Mouse (Mus musculus) limb, embryonic 14.5 days (tissue): ENCODE results near the gene Arhgef26. TPM values are rescaled to one million over a fixed set of nuclear protein-coding genes. Genes with fewer than 3 reads are reported as not detected.

Source experiments
- ATAC-seq: fragments of 200-750 bp; cut with Nextera tagmentation; 2 replicates; pipeline ENCODE4 v1.8.0; 2017; ENCODE audit warnings: low read depth, moderate number of reproducible peaks, moderate TSS enrichment; ENCODE audit not compliant: low FRiP score
- DNase-seq: peaks from one replicate; pipeline ENCODE4 v3.0.0-alpha.2; 2015; ENCODE audit warnings: low spot score
- H3K27ac ChIP-seq: fragments of 300-500 bp; sonication (generic); replicated peaks from 2 replicates; pipeline ENCODE4 v1.5.1; 2014; ENCODE audit warnings: low read depth, mild to moderate bottlenecking, low read length, moderate library complexity, mixed read lengths
- H3K27me3 ChIP-seq: fragments of 300-500 bp; sonication (generic); 2 replicates; pipeline ENCODE4 v1.6.1; 2014; ENCODE audit warnings: low read length, mixed read lengths; ENCODE audit not compliant: control insufficient read depth, insufficient read depth
- H3K36me3 ChIP-seq: fragments of 300-500 bp; sonication (generic); 2 replicates; pipeline ENCODE4 v1.6.1; 2014; ENCODE audit warnings: mild to moderate bottlenecking, low read length, moderate library complexity, mixed read lengths; ENCODE audit not compliant: control insufficient read depth, insufficient read depth
- H3K4me1 ChIP-seq: fragments of 300-500 bp; sonication (generic); 2 replicates; pipeline ENCODE4 v1.6.1; 2014; ENCODE audit warnings: antibody characterized with exemption, low read length, mixed read lengths; ENCODE audit not compliant: control insufficient read depth, insufficient read depth
- H3K4me2 ChIP-seq: fragments of 300-500 bp; sonication (generic); replicated peaks from 2 replicates; pipeline ENCODE4 v1.6.1; 2014; ENCODE audit warnings: low read depth, mild to moderate bottlenecking, low read length, moderate library complexity; ENCODE audit not compliant: severe bottlenecking
- H3K4me3 ChIP-seq: fragments of 300-500 bp; sonication (generic); replicated peaks from 2 replicates; pipeline ENCODE4 v1.5.1; 2014; ENCODE audit warnings: low read length
- H3K9ac ChIP-seq: fragments of 300-500 bp; sonication (generic); 2 replicates; pipeline ENCODE4 v1.6.1; 2014; ENCODE audit warnings: mild to moderate bottlenecking, low read depth, low read length, moderate library complexity; ENCODE audit not compliant: severe bottlenecking
- H3K9me3 ChIP-seq: fragments of 300-500 bp; sonication (generic); 2 replicates; pipeline ENCODE4 v1.6.1; 2016; ENCODE audit warnings: low read length; ENCODE audit not compliant: control insufficient read depth
- POLR2A ChIP-seq: fragments of 200-500 bp; IDR thresholded peaks from 2 replicates; pipeline ENCODE4 v1.8.0; 2012; ENCODE audit warnings: inconsistent platforms, mild to moderate bottlenecking, moderate library complexity, borderline replicate concordance; ENCODE audit not compliant: insufficient read depth, insufficient read length; ENCODE audit errors: extremely low read depth
- WGBS: fragments of 180-500 bp; shearing (Covaris S2); extraction: QIAGEN DNeasy Blood & Tissue Kit; methylation state at CpG from one replicate; pipeline ENCODE4 v1.1.7; 2014; 5-methylcytosine and 5-hydroxymethylcytosine counted together
- polyA plus RNA-seq, 2 experiments: library from polyadenylated mRNA; depleted of rRNA in 1 of 2; stranded (reverse) in 1 of 2; unstranded in 1 of 2; fragments of >200 nt; fragmentation: Nextera tagmentation in 1 of 2; extraction: Ambion mirVana in 1 of 2; gene quantifications; 2 replicates each; pipeline versions ENCODE4 v1.2.1 to v1.2.3; 2012 to 2014

The Arhgef26 gene
- polyA plus RNA-seq, 2 experiments = 6.2 to 6.3 TPM

DNA sequence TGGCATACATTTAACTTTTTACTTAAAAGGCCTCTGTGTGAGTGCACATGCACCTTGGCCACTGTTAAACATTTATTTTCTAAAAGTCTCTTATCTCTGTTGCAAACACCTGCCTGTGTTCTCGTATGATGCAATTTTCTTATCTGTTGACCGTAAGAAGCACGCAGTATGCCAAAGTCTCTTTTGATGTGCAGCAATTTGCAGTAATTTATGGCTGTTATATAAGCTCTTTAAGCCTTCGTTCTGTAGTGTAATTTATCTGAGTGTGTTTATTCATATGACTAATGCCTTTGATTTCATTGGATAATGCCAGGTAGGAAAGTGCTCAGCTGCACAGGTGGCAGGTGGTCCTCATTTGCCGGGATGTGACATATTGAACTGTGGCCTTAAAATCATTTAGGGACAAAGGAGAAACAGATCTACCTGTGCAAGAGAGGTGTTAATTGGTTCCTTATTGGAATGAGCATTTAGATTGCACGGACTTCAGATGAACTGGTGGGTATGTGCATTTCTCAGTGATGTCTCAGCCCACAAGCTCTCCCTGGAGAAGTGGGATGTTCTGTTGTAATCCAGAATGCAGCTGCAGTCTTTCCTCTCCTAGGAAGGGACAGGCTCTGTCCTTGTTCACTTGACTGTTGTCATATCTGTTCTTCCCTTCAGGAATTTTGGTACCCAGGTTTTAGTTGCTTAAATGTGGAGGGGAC is 10.5 kb downstream of the Arhgef26 start:
- H3K27me3 ChIP-seq = no peaks in the 10 kb centered on the region
- TF ChIP-seq POLR2A = no peak
- ATAC-seq (no peak), DNase-seq (no peak)
- WGBS = 39% methylated on average over 6 of the region's 6 CpGs
- H3K4me3 ChIP-seq = no peak overlapping the region
- no peak overlapping the region for H3K9ac ChIP-seq
- H3K4me1 ChIP-seq = no peaks in the 10 kb centered on the region
- H3K27ac ChIP-seq = no peak overlapping the region
- 0 out of 2 replicates have a peak, but pooled peaks cover 2% of the 10 kb centered on the region for H3K36me3 ChIP-seq
- no peak overlapping the region for H3K4me2 ChIP-seq
- no peaks in the 10 kb centered on the region for H3K9me3 ChIP-seq

DNA sequence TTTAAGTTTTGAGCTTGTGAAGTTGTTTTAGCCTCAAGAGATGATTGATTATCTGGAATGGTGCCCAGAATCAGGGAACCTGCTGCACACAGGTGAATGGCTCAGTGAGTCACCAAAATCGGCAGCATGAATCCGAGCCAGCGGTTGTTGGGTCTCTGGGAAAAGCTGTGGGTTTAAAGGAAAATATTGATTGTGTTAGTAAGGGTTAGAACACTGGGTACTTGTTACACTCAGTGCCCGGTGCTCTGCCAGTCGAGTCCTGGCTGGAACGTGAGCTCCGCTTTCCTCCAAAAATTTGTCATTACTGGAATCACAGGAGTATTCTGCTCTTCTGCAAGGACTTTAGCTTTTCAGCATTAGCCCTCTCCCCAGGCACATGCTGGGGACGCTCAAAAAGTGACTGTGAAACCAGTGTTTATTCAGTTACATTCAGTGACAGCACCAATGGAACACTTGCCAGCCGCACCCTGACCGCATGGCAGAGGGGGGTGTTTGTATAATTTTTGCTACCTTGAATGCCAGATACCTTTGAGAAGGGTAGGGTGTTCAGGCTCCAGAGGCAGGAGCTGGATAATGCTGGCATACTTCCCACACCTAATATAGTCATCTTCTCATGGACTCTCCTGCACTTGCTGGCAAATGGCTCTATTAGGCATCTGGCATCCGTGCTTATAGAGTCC is 11.2 kb downstream of the Arhgef26 start:
- ATAC-seq (no peak), DNase-seq (no peak)
- Histone ChIP-seq H3K4me1 (no peaks in the 10 kb centered on the region), H3K9me3 (no peaks in the 10 kb centered on the region), H3K36me3 (0 out of 2 replicates have a peak, but pooled peaks cover 2% of the 10 kb centered on the region), H3K4me2 (no peak overlapping the region), H3K9ac (no peak overlapping the region), H3K27ac (no peak overlapping the region), H3K4me3 (no peak overlapping the region), H3K27me3 (no peaks in the 10 kb centered on the region)
- TF ChIP-seq POLR2A = no peak
- WGBS = 70% methylated on average over 11 of the region's 11 CpGs

GRCm38 (mm10) chr3:62352071-62352470 is 13.9 kb downstream of the Arhgef26 start:
- WGBS = 82% methylated on average over 4 of the region's 4 CpGs
- H3K9me3 ChIP-seq = no peaks in the 10 kb centered on the region
- TF ChIP-seq POLR2A = no peak
- 0 out of 2 replicates have a peak, but pooled peaks cover 2% of the 10 kb centered on the region for H3K36me3 ChIP-seq
- no peak for DNase-seq
- H3K9ac ChIP-seq = no peak overlapping the region
- H3K4me3 ChIP-seq = no peak overlapping the region
- H3K27ac ChIP-seq = no peak overlapping the region
- no peak for ATAC-seq
- no peaks in the 10 kb centered on the region for H3K4me1 ChIP-seq
- H3K4me2 ChIP-seq = no peak overlapping the region
- no peaks in the 10 kb centered on the region for H3K27me3 ChIP-seq

DNA sequence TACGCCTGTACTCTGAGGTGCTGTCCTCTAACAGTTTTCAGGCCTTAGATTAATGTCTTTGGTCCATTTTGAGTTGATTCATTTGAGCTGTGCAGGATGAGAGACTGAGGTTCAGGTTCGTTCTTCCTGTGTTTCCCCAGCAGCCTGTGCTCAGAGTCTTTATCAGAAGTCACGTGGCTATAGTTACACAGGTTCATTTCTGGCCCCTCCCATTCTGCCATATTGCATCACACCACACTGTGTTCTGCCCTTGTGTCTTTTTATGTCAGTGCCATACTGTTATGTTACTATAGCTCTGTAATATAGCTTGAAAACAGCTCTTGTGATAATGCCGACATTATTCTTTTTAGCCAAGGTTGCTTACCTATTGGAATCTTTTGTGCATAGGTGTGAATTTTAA is 14.7 kb downstream of the Arhgef26 start:
- no peaks in the 10 kb centered on the region for H3K9me3 ChIP-seq
- H3K27ac ChIP-seq = no peak overlapping the region
- 0 out of 2 replicates have a peak, but pooled peaks cover 2% of the 10 kb centered on the region for H3K36me3 ChIP-seq
- ATAC-seq (no peak), DNase-seq (no peak)
- TF ChIP-seq POLR2A = no peak
- 92% methylated on average over 4 of the region's 4 CpGs for WGBS
- H3K4me2 ChIP-seq = no peak overlapping the region
- H3K4me1 ChIP-seq = no peaks in the 10 kb centered on the region
- H3K9ac ChIP-seq = no peak overlapping the region
- no peaks in the 10 kb centered on the region for H3K27me3 ChIP-seq
- no peak overlapping the region for H3K4me3 ChIP-seq

- H3K36me3 ChIP-seq = no peaks in the 10 kb centered on the region
- no peak for TF ChIP-seq POLR2A
- H3K27ac ChIP-seq = no peak overlapping the region
- ATAC-seq (no peak), DNase-seq (no peak)
- no peak overlapping the region for H3K9ac ChIP-seq
- H3K4me1 ChIP-seq = no peaks in the 10 kb centered on the region
- no peaks in the 10 kb centered on the region for H3K27me3 ChIP-seq
- no peak overlapping the region for H3K4me3 ChIP-seq
- no peak overlapping the region for H3K4me2 ChIP-seq
- 75% methylated on average over 5 of the region's 5 CpGs for WGBS
- H3K9me3 ChIP-seq = no peaks in the 10 kb centered on the region
These were observed 29.7 kb downstream of the Arhgef26 start for GRCm38 (mm10) chr3:62367882-62368281.
